Mouse (Mus musculus) lung, embryonic 16.5 days (tissue): Measurements from ENCODE around the gene Asic2. TPM values are rescaled to one million over a fixed set of nuclear protein-coding genes. Genes with fewer than 3 reads are reported as not detected.

Experiments
- ATAC-seq: fragments of 200-750 bp; cut with Nextera tagmentation; 2 replicates; pipeline ENCODE4 v1.8.0; 2017; ENCODE audit warnings: low read depth, mild to moderate bottlenecking, moderate library complexity
- H3K27ac ChIP-seq: fragments of 300-500 bp; sonication (generic); 2 replicates; pipeline ENCODE4 v1.5.1; 2014; ENCODE audit warnings: mild to moderate bottlenecking, control low read depth, low read length
- H3K27me3 ChIP-seq: fragments of 300-500 bp; sonication (generic); 2 replicates; pipeline ENCODE4 v1.6.1; 2014; ENCODE audit warnings: low read depth, low read length, mixed read lengths; ENCODE audit not compliant: control insufficient read depth, insufficient read depth
- H3K36me3 ChIP-seq: fragments of 300-500 bp; sonication (generic); 2 replicates; pipeline ENCODE4 v1.6.1; 2014; ENCODE audit warnings: low read length; ENCODE audit not compliant: control insufficient read depth, insufficient read depth
- H3K4me1 ChIP-seq: fragments of 300-500 bp; sonication (generic); replicated peaks from 2 replicates; pipeline ENCODE4 v1.6.1; 2014; ENCODE audit warnings: low read length, mixed read lengths; ENCODE audit not compliant: control insufficient read depth, insufficient read depth
- H3K4me2 ChIP-seq: fragments of 300-500 bp; sonication (generic); 2 replicates; pipeline ENCODE4 v1.6.1; 2014; ENCODE audit warnings: low read depth, low read length, control low read depth
- H3K4me3 ChIP-seq: fragments of 300-500 bp; sonication (generic); 2 replicates; pipeline ENCODE4 v1.5.1; 2014; ENCODE audit warnings: mild to moderate bottlenecking, low read length, control low read depth
- H3K9ac ChIP-seq: fragments of 300-500 bp; sonication (generic); 2 replicates; pipeline ENCODE4 v1.6.1; 2014; ENCODE audit warnings: low read length, control low read depth
- H3K9me3 ChIP-seq: fragments of 300-500 bp; sonication (generic); 2 replicates; pipeline ENCODE4 v1.6.1; 2016; ENCODE audit warnings: low read length; ENCODE audit not compliant: control insufficient read depth
- WGBS: fragments of 180-500 bp; shearing (Covaris S2); extraction: QIAGEN DNeasy Blood & Tissue Kit; methylation state at CpG from one replicate; pipeline ENCODE4 v1.1.7; 2014; 5-methylcytosine and 5-hydroxymethylcytosine counted together
- polyA plus RNA-seq: library from polyadenylated mRNA; unstranded; fragments of >200 nt; fragmentation: Nextera tagmentation; extraction: Ambion mirVana; gene quantifications from 2 replicates; pipeline ENCODE4 v1.2.1, GENCODE M21; 2015

Asic2 gene
- polyA plus RNA-seq, 1 experiment from 2014 or later: 0.31 TPM

DNA sequence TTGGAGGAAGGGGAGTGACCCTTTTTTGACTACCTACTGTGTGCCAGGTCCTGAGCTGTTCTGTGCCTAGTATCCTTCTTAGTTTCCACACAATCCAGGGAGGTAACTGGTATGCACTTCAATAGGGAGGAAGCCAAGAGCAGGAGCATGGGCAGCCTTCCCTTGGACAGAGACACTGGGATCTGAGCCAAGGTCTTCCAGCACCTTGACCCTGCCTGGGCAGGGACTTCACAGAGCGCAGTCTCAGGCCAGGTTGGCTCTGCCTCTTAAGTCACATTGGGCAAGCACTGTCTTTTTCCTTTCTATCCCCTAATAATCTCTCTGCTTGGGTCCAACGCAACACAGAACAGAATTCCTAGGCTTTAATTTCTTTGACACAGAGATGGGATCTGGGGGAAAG, 904.3 kb downstream of the Asic2 start:
- Histone ChIP-seq H3K4me1 (no peaks in the 10 kb centered on the region), H3K9me3 (no peaks in the 10 kb centered on the region), H3K4me2 (no peak overlapping the region), H3K9ac (no peak overlapping the region), H3K27ac (no peak overlapping the region), H3K4me3 (no peak overlapping the region), H3K36me3 (no peaks in the 10 kb centered on the region), H3K27me3 (no peaks in the 10 kb centered on the region)
- 69% methylated on average over 2 of the region's 2 CpGs for WGBS
- no peak for ATAC-seq

DNA sequence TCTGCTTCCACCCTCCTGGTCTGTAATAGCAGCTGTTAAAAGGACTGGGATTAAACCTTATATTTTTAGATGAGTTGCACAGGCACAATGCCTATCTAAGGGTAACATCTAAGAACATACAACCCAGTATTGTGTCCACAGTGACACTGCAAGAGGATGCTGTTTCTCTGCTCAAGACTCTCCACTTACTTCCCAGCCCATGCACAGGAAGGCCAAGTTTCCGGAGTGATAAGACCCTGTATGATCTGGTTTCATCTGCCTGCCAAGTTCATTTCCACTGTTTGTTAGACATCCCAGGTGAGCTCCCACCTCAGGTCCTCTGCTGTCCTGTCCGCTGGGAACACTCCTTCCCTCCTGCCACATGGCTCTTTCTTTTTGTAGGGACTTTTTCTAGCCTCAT, 908.2 kb downstream of the Asic2 start:
- Histone ChIP-seq H3K36me3 (no peaks in the 10 kb centered on the region), H3K4me1 (no peaks in the 10 kb centered on the region), H3K9me3 (no peaks in the 10 kb centered on the region), H3K27ac (no peak overlapping the region), H3K4me3 (no peak overlapping the region), H3K4me2 (no peak overlapping the region), H3K9ac (no peak overlapping the region), H3K27me3 (no peaks in the 10 kb centered on the region)
- WGBS: 68% methylated on average over 2 of the region's 2 CpGs
- no peak for ATAC-seq

GRCm38 (mm10) chr11:81059546-81059945, 908.7 kb downstream of the Asic2 start:
- no peak overlapping the region for H3K4me2 ChIP-seq
- no peak overlapping the region for H3K4me3 ChIP-seq
- H3K36me3 ChIP-seq: no peaks in the 10 kb centered on the region
- H3K27ac ChIP-seq: no peak overlapping the region
- ATAC-seq: no peak
- no peaks in the 10 kb centered on the region for H3K9me3 ChIP-seq
- H3K9ac ChIP-seq: no peak overlapping the region
- no peaks in the 10 kb centered on the region for H3K4me1 ChIP-seq
- H3K27me3 ChIP-seq: no peaks in the 10 kb centered on the region
- WGBS: 74% methylated on average over 9 of the region's 9 CpGs

DNA sequence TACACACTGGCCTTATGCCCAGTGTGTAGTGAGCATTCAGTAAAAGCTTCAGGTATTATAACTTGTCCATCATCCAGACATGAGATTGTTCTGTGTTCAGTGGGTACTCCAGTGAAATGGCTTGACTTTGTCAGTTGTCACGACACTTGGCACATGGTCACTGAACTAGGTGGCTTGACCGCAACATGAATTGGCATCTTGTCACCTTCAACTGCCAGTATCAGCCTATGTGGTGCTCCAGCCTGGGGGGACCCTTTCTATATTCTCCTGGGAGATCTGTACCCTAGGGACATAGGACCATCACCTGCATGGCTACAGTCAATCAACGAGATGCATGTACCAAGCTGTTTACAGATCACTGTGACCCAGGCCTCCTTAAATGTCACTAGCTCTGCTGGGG, 910.8 kb downstream of the Asic2 start:
- Histone ChIP-seq H3K27ac (no peak overlapping the region), H3K4me1 (no peaks in the 10 kb centered on the region), H3K27me3 (no peaks in the 10 kb centered on the region), H3K9me3 (no peaks in the 10 kb centered on the region), H3K4me2 (no peak overlapping the region), H3K36me3 (no peaks in the 10 kb centered on the region), H3K9ac (no peak overlapping the region), H3K4me3 (no peak overlapping the region)
- ATAC-seq: no peak
- 78% methylated on average over 3 of the region's 3 CpGs for WGBS

GRCm38 (mm10) chr11:81056776-81057175, 911.5 kb downstream of the Asic2 start:
- Histone ChIP-seq H3K36me3 (no peaks in the 10 kb centered on the region), H3K4me2 (no peak overlapping the region), H3K9ac (no peak overlapping the region), H3K4me3 (no peak overlapping the region), H3K4me1 (0 out of 2 replicates have a peak, but pooled peaks cover 6% of the 10 kb centered on the region), H3K9me3 (no peaks in the 10 kb centered on the region), H3K27ac (no peak overlapping the region), H3K27me3 (no peaks in the 10 kb centered on the region)
- no peak for ATAC-seq
- 91% methylated on average over 9 of the region's 9 CpGs for WGBS

DNA sequence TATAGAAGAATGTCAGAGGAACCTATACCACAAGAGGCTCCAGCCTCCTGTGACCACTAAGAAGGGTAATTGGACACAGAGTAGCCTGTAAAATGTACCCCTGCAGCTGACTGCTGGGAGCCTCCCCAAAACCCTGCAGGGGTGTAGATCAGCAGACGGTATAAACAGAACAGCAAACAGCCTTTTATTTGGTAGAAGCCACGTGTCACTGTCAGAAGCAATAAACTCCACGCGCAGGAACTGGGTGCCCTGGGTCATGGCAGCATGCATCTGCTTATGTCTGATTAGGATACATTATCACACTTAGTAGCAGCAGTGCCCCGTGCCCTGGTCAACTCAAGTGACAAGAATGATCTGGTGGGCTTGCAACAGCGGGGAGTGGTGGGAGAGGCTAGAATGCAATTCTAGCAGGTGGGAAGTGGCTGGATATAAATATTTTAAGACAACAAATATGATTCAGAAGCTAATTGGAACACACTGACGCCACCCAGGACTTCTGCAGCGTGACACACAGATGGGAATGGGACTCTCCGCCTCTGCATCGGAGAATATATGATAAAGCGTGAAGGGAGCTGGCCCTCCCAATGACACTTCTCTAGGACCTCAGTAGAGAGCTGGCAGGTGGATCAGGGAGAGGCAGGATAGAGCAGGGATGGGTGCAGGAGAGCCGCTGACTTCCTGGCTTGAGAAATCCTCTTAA, 912.7 kb downstream of the Asic2 start:
- ATAC-seq: no peak
- no peak overlapping the region for H3K27ac ChIP-seq
- H3K4me1 ChIP-seq: 0 out of 2 replicates have a peak, but pooled peaks cover 6% of the 10 kb centered on the region
- H3K27me3 ChIP-seq: no peaks in the 10 kb centered on the region
- no peak overlapping the region for H3K4me2 ChIP-seq
- H3K4me3 ChIP-seq: no peak overlapping the region
- H3K36me3 ChIP-seq: no peaks in the 10 kb centered on the region
- H3K9me3 ChIP-seq: no peaks in the 10 kb centered on the region
- 57% methylated on average over 12 of the region's 12 CpGs for WGBS
- H3K9ac ChIP-seq: no peak overlapping the region

DNA sequence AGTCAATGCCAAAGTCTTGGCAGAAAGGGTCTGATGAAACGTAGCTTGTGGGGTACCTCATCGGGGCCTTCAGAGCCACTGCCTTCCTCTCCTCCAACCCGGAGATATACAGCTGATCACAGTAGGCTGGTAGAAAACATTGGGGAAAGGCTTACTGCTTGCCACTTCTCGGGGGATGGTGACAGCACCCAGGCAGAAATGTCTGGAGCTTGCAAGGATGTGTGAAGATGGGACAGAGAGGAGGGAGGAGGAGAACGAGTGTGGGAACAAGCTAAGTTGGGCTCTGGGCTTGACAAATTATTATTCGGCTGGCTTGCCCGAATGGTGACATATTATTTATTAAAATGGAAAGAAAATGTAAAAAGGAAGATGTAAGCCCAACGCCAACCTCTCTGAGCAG, 914.4 kb downstream of the Asic2 start:
- WGBS: 88% methylated on average over 8 of the region's 8 CpGs

DNA sequence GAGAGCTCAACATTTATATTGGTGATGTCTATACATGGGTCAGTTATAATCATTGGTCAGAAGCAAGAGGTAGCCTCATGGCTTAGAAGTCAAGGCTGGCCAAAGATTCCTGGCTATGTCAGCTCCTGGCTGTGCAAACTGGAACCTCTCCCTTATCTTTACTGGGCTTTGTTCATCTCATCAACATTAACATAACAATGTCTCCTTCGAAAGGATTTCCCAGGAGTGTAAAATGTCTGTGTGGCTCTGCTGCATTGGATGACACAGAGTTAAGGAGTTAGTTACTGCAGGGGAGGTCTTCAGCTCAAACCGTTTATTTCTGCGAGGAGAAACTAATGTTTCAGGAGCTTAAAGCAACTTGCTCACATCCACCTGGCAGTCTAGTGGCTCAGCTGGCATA, 926.6 kb downstream of the Asic2 start:
- 46% methylated on average over 3 of the region's 3 CpGs for whole genome bisulfite sequencing
- ATAC-seq: no peak
- no peak overlapping the region for H3K27ac ChIP-seq
- no peaks in the 10 kb centered on the region for H3K36me3 ChIP-seq
- no peaks in the 10 kb centered on the region for H3K4me1 ChIP-seq
- no peak overlapping the region for H3K9ac ChIP-seq
- H3K9me3 ChIP-seq: no peaks in the 10 kb centered on the region
- H3K27me3 ChIP-seq: peaks cover 6% of the 10 kb centered on the region; the same call in 1 of the 2 replicates
- H3K4me3 ChIP-seq: no peak overlapping the region
- H3K4me2 ChIP-seq: no peak overlapping the region

More for the DNA sequence above, 914.4 kb downstream of the Asic2 start:
- no peak for ATAC-seq
- Histone ChIP-seq H3K27ac (no peak overlapping the region), H3K4me3 (no peak overlapping the region), H3K4me1 (0 out of 2 replicates have a peak, but pooled peaks cover 6% of the 10 kb centered on the region), H3K4me2 (no peak overlapping the region), H3K36me3 (no peaks in the 10 kb centered on the region), H3K9ac (no peak overlapping the region), H3K27me3 (no peaks in the 10 kb centered on the region), H3K9me3 (no peaks in the 10 kb centered on the region)

- Histone ChIP-seq H3K9ac (no peak overlapping the region), H3K9me3 (no peaks in the 10 kb centered on the region), H3K36me3 (no peaks in the 10 kb centered on the region), H3K4me2 (no peak overlapping the region), H3K27ac (no peak overlapping the region), H3K4me3 (no peak overlapping the region), H3K4me1 (no peaks in the 10 kb centered on the region), H3K27me3 (peaks cover 4% of the 10 kb centered on the region; the same call in 1 of the 2 replicates)
- no peak for ATAC-seq
- 58% methylated on average over 5 of the region's 5 CpGs for WGBS
These were observed 928.3 kb downstream of the Asic2 start for GRCm38 (mm10) chr11:81039976-81040375.
